Mouse (Mus musculus) lung, embryonic 16.5 days (tissue): ENCODE results near the gene Col5a1. TPM values are rescaled to one million over a fixed set of nuclear protein-coding genes. Genes with fewer than 3 reads are reported as not detected.

Experiments used
- ATAC-seq: fragments of 200-750 bp; cut with Nextera tagmentation; 2 replicates; pipeline ENCODE4 v1.8.0; 2017; ENCODE audit warnings: low read depth, mild to moderate bottlenecking, moderate library complexity
- H3K27ac ChIP-seq: fragments of 300-500 bp; sonication (generic); 2 replicates; pipeline ENCODE4 v1.5.1; 2014; ENCODE audit warnings: mild to moderate bottlenecking, control low read depth, low read length
- H3K27me3 ChIP-seq: fragments of 300-500 bp; sonication (generic); 2 replicates; pipeline ENCODE4 v1.6.1; 2014; ENCODE audit warnings: low read depth, low read length, mixed read lengths; ENCODE audit not compliant: control insufficient read depth, insufficient read depth
- H3K36me3 ChIP-seq: fragments of 300-500 bp; sonication (generic); 2 replicates; pipeline ENCODE4 v1.6.1; 2014; ENCODE audit warnings: low read length; ENCODE audit not compliant: control insufficient read depth, insufficient read depth
- H3K4me1 ChIP-seq: fragments of 300-500 bp; sonication (generic); replicated peaks from 2 replicates; pipeline ENCODE4 v1.6.1; 2014; ENCODE audit warnings: low read length, mixed read lengths; ENCODE audit not compliant: control insufficient read depth, insufficient read depth
- H3K4me2 ChIP-seq: fragments of 300-500 bp; sonication (generic); 2 replicates; pipeline ENCODE4 v1.6.1; 2014; ENCODE audit warnings: low read depth, low read length, control low read depth
- H3K4me3 ChIP-seq: fragments of 300-500 bp; sonication (generic); 2 replicates; pipeline ENCODE4 v1.5.1; 2014; ENCODE audit warnings: mild to moderate bottlenecking, low read length, control low read depth
- H3K9ac ChIP-seq: fragments of 300-500 bp; sonication (generic); 2 replicates; pipeline ENCODE4 v1.6.1; 2014; ENCODE audit warnings: low read length, control low read depth
- H3K9me3 ChIP-seq: fragments of 300-500 bp; sonication (generic); 2 replicates; pipeline ENCODE4 v1.6.1; 2016; ENCODE audit warnings: low read length; ENCODE audit not compliant: control insufficient read depth
- WGBS: fragments of 180-500 bp; shearing (Covaris S2); extraction: QIAGEN DNeasy Blood & Tissue Kit; methylation state at CpG from one replicate; pipeline ENCODE4 v1.1.7; 2014; 5-methylcytosine and 5-hydroxymethylcytosine counted together
- polyA plus RNA-seq: library from polyadenylated mRNA; unstranded; fragments of >200 nt; fragmentation: Nextera tagmentation; extraction: Ambion mirVana; gene quantifications from 2 replicates; pipeline ENCODE4 v1.2.1, GENCODE M21; 2015

Gene Col5a1
- polyA plus RNA-seq, 1 experiment from 2014 or later, result 66.2 TPM

DNA sequence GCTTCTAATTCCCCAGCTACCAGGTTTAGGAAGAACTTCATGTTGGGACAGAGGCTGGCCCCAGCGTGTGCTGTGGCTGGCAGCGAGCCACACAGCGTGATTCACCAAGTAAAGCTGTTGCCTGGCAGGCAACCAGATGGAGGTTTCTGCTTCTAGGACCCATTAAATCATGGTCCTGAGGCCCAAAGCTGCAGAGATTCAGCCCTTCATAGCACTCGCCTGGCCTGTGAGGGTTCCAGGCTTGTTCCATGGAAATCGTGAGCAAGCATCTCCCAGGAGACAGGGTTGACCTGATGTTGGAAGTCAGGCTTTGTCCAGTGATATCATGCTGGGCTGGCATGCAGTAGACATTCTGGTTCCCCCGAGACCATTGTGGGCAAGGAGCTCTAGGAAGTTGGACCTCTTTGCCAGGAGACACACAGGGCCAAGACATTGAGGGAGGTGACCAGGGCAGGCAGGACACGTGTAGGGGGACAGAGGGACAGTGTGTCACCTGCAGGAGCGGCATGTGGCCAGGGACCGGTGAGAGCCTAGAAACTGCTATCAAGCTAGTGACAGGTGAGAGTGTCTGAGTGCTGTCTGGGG lies 50.5 kb downstream of the Col5a1 start:
- 38% methylated on average over 9 of the region's 9 CpGs for WGBS
- no peak overlapping the region for H3K4me2 ChIP-seq
- peak; percentile 16; the same call in 1 of the 2 replicates for ATAC-seq
- H3K9me3 ChIP-seq, result no peaks in the 10 kb centered on the region
- no peaks in the 10 kb centered on the region for H3K36me3 ChIP-seq
- H3K4me1 ChIP-seq, result peaks cover 54% of the 10 kb centered on the region
- H3K27ac ChIP-seq, result peak overlapping the region; percentile 56
- no peak overlapping the region for H3K4me3 ChIP-seq
- no peak overlapping the region for H3K9ac ChIP-seq
- H3K27me3 ChIP-seq, result no peaks in the 10 kb centered on the region

DNA sequence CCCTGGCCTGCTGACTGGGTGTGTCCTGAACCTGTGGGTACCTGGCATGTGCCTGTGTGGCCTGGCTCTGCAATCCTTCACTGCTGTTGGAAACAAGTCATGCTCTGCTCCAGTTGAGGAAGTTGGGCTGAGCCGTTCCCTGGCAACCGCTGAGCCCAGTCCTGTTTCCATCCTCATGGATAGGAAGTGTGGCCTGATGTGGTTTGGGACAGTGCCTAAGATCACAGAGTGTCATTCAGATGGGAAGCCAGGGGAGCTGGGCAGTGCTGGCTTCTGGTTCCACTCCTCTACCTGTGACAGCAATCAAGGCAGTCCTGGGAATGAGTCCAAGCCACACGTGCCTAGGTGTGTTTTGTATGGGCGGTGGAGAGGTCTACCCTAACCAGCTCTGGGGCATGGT lies 53.2 kb downstream of the Col5a1 start:
- no peaks in the 10 kb centered on the region for H3K9me3 ChIP-seq
- no peak overlapping the region for H3K27ac ChIP-seq
- peaks cover 30% of the 10 kb centered on the region for H3K4me1 ChIP-seq
- no peak overlapping the region for H3K9ac ChIP-seq
- H3K4me3 ChIP-seq, result no peak overlapping the region
- H3K4me2 ChIP-seq, result no peak overlapping the region
- H3K36me3 ChIP-seq, result no peaks in the 10 kb centered on the region
- 68% methylated on average over 4 of the region's 4 CpGs for WGBS
- ATAC-seq, result peak; percentile 10; the same call in 1 of the 2 replicates
- no peaks in the 10 kb centered on the region for H3K27me3 ChIP-seq

DNA sequence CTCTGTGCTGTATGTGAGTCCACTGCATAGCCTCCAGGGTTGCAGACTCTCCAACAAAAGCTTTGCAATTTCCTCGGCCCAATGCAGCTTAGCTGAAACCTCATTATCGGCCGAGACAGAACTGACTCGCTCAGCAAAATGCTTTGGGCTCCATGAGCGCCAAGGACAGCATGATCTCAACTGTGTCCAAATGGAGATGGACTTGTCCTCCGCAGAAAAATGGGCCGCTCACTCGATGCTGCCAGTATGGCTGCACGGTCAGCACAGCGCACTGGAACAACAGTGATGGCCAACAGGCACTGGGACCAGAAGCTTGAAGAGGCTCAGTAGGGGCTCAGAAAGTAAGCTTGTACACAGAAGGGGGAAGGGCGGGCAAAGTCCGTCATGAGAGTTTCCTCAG lies 53.9 kb downstream of the Col5a1 start:
- WGBS, result 84% methylated on average over 12 of the region's 12 CpGs
- ATAC-seq, result no peak

DNA sequence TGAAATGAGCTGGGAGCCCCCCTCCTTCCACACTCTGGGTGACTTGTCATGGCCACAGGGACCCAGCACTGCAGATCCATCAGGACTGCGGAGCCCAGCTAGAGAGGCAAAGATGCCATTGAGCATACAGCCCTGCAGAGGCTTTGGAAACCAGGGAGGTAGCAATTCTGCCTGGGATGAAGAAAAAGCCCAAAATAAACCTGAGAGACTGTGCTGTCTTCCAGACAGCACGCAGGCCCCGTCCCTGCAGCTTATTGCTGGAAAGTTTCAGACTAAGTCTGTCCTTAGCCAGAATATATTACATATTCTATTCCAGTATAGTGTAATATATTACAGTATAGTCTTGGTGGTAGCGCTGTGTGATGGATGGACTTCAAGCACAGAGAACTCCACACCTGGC lies 61.0 kb downstream of the Col5a1 start:
- Histone ChIP-seq H3K9ac (no peak overlapping the region), H3K27ac (no peak overlapping the region)
- 90% methylated on average over 4 of the region's 4 CpGs for WGBS

More for the DNA sequence above, 53.9 kb downstream of the Col5a1 start:
- Histone ChIP-seq H3K9ac (no peak overlapping the region), H3K27me3 (no peaks in the 10 kb centered on the region), H3K9me3 (no peaks in the 10 kb centered on the region), H3K27ac (no peak overlapping the region), H3K4me1 (peaks cover 22% of the 10 kb centered on the region), H3K4me2 (no peak overlapping the region), H3K4me3 (no peak overlapping the region), H3K36me3 (no peaks in the 10 kb centered on the region)

DNA sequence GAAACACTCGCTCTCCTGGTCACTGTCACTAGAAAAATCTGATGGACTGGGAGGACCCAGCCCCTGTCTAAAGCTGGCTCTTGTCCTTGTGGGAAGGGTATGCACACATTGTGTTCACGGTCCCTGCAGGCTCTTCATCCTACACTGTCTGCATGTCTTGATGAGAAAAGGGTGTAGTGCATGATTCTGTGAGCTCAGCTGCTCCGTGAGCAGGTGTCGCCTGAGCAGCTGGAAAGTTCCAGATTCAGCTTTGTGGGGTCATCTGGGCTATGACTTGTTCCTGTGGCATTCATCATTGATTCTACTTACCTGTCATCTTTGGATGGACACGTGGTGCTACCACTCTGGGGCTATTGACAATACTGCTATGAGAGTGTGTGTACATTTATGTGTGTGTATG lies 61.7 kb downstream of the Col5a1 start:
- no peaks in the 10 kb centered on the region for H3K27me3 ChIP-seq
- H3K9ac ChIP-seq, result no peak overlapping the region
- no peak overlapping the region for H3K4me3 ChIP-seq
- H3K9me3 ChIP-seq, result no peaks in the 10 kb centered on the region
- H3K27ac ChIP-seq, result no peak overlapping the region
- peaks cover 10% of the 10 kb centered on the region for H3K36me3 ChIP-seq
- no peaks in the 10 kb centered on the region for H3K4me1 ChIP-seq
- WGBS, result 79% methylated on average over 5 of the region's 5 CpGs
- ATAC-seq, result no peak
- no peak overlapping the region for H3K4me2 ChIP-seq

More for the DNA sequence above, 61.0 kb downstream of the Col5a1 start:
- Histone ChIP-seq H3K27me3 (no peaks in the 10 kb centered on the region), H3K36me3 (peaks cover 10% of the 10 kb centered on the region), H3K4me1 (no peaks in the 10 kb centered on the region), H3K4me2 (no peak overlapping the region), H3K4me3 (no peak overlapping the region), H3K9me3 (no peaks in the 10 kb centered on the region)
- no peak for ATAC-seq

DNA sequence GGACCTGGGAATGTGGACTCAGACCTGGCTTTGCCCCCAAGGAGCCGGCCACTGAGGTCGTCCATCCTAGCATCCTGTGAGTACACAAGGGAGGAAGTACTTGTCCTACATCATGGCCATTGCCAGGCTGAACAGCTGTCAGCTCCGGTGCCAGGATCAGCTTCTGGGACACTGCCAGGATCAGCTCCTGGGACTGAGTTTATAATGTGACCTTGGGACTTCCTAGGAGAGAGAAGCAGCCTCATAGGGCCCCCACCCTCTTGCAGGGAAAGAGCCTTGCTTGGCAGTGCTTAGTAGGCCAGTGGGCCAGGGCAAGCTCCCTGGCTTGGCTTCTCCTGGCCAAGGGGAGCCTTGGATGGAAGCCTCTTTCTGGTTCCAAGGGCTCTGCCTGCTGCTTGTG lies 67.6 kb downstream of the Col5a1 start:
- no peak for ATAC-seq
- no peak overlapping the region for H3K9ac ChIP-seq
- no peak overlapping the region for H3K4me2 ChIP-seq
- no peaks in the 10 kb centered on the region for H3K27me3 ChIP-seq
- 40% methylated on average over 3 of the region's 3 CpGs for WGBS
- peaks cover 35% of the 10 kb centered on the region for H3K4me1 ChIP-seq
- H3K36me3 ChIP-seq, result peaks cover 10% of the 10 kb centered on the region
- no peak overlapping the region for H3K4me3 ChIP-seq
- H3K9me3 ChIP-seq, result no peaks in the 10 kb centered on the region
- peak overlapping the region; percentile 41; the same call in 1 of the 2 replicates for H3K27ac ChIP-seq

DNA sequence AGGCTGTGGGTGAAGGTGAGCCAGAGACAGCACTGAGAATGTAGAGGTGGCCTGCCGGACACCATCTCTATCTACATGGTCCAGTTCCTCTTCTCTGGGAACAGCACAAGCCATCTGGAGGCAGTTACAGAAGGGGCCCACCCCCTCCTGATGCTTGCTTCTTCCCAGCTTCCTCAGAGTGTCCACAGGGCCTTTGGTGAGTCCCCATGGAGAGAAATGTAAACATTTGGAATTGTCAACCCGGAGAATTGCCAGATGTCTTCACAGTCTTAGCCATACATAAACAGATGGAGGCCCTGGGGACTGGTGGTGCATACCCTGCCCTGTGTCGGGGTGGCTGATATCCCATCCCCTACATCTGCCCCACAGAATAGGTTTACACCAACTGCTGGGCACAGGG lies 68.7 kb downstream of the Col5a1 start:
- Histone ChIP-seq H3K27me3 (no peaks in the 10 kb centered on the region), H3K4me2 (no peak overlapping the region), H3K27ac (peak overlapping the region; percentile 41; the same call in 1 of the 2 replicates), H3K9ac (no peak overlapping the region), H3K4me1 (peaks cover 35% of the 10 kb centered on the region), H3K36me3 (peaks cover 9% of the 10 kb centered on the region), H3K4me3 (no peak overlapping the region), H3K9me3 (no peaks in the 10 kb centered on the region)
- WGBS, result 29% methylated on average over 3 of the region's 3 CpGs
- ATAC-seq, result peak; percentile 83

DNA sequence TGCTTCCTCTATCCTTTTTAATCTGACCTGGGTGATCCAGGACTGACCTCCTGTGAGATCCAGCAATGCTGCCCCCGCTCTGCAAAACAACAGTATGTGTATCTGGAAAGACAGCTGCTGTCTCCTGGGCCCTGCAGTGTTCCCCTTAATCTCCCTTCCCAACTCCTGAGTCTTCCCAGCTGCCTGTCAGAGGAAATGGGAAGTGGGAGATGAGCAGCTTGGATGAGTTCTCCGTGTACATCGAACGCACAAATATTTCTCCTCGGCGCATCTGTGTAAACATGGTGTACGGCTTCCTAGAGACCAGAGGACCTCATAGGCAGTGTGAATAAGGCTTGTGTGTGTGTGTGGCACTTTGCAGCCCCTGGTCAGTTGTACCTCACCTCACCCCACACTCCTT lies 70.5 kb downstream of the Col5a1 start:
- Histone ChIP-seq H3K4me2 (no peak overlapping the region), H3K36me3 (no peaks in the 10 kb centered on the region), H3K27ac (peak overlapping the region; percentile 66), H3K9ac (no peak overlapping the region), H3K4me3 (no peak overlapping the region), H3K4me1 (peaks cover 35% of the 10 kb centered on the region), H3K27me3 (no peaks in the 10 kb centered on the region), H3K9me3 (no peaks in the 10 kb centered on the region)
- 44% methylated on average over 7 of the region's 7 CpGs for WGBS
- peak; percentile 69 for ATAC-seq

DNA sequence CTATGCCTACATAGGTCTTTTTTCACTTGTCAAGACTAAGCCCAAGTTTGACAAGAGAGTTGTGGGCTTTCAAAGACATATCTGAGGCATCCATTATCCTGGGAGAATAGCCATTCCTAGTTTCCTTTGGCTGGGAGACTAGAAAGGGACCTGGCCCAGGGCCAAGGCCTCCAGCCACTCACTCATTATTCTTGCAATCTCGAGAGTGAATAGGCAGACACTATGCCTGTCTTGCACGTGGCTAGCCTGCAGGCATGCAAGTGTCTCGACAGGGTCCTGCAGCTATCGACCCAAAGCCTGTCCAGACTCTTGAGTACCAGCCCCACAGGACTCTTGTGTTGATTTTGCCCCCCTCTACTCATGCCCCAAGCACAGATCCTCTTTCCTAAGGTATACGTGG lies 71.0 kb downstream of the Col5a1 start:
- Histone ChIP-seq H3K9ac (no peak overlapping the region), H3K36me3 (no peaks in the 10 kb centered on the region; the same call in 1 of the 2 replicates)

More for the DNA sequence above, 71.0 kb downstream of the Col5a1 start:
- H3K9me3 ChIP-seq, result no peaks in the 10 kb centered on the region
- no peak overlapping the region for H3K4me2 ChIP-seq
- peak; percentile 45; the same call in 1 of the 2 replicates for ATAC-seq
- no peaks in the 10 kb centered on the region for H3K27me3 ChIP-seq
- H3K27ac ChIP-seq, result peak overlapping the region; percentile 66
- no peak overlapping the region for H3K4me3 ChIP-seq
- H3K4me1 ChIP-seq, result peaks cover 35% of the 10 kb centered on the region
- WGBS, result 13% methylated on average over 5 of the region's 5 CpGs
